Mouse (Mus musculus): ENCODE results near the gene Stfa1. TPM values are rescaled to one million over a fixed set of nuclear protein-coding genes. Genes with fewer than 3 reads are reported as not detected.
"Not testable (repeated sequence)": the region's sequence is repeated elsewhere in the genome, so short reads cannot be mapped to it uniquely, and the experiment has no call there.

Stfa1 gene
- not detected for total RNA-seq (2022)

- DNase-seq (ENCODE audit: low spot score in 2 of 2): not testable (repeated sequence)
Observed at GRCm38 (mm10) chr16:36276796-36277195, at the start of gene Stfa1. Gene Stfa1 (plus strand): TSS chr16:36276951.

GRCm38 (mm10) chr16:36260585-36260984 lies 16.2 kb upstream of the Stfa1 start:
- DNase-seq (ENCODE audit: low spot score in 2 of 2): not testable (repeated sequence)

- no peak for DNase-seq (ENCODE audit: low spot score in 2 of 2)
Observed at GRCm38 (mm10) chr16:36289140-36289539, 12.4 kb downstream of the Stfa1 start.

- DNase-seq (ENCODE audit: low spot score in 2 of 2): no peak
Observed at GRCm38 (mm10) chr16:36307631-36308030, 30.9 kb downstream of the Stfa1 start.

- not testable (repeated sequence) for DNase-seq (ENCODE audit: low spot score in 2 of 2)
Observed at GRCm38 (mm10) chr16:36316111-36316510, 39.4 kb downstream of the Stfa1 start.

- no peak for DNase-seq (ENCODE audit: low spot score in 2 of 2)
Observed at GRCm38 (mm10) chr16:36319286-36319685, 42.5 kb downstream of the Stfa1 start.

- no peak for DNase-seq (ENCODE audit: low spot score in 2 of 2)
Observed at GRCm38 (mm10) chr16:36334232-36334631, 57.5 kb downstream of the Stfa1 start, which contains the start of gene BC117090. Gene BC117090 (minus strand): TSS chr16:36334332.

Other genes with a start within 250 kb of the Stfa1 start
- 1 to 10 TPM; 4.4 to 6.3 (median 4.9) TPM for gene Wdr5b, start 235.8 kb upstream of the Stfa1 start, total RNA-seq (2022)
- gene Fam162a, start 205.4 kb upstream of the Stfa1 start, total RNA-seq (2022): 10 to 100 TPM; 79.8 to 84.1 (median 82.1) TPM
- 10 to 100 TPM; 19.7 to 30.9 (median 27.3) TPM for gene Ccdc58, start 205.3 kb upstream of the Stfa1 start, total RNA-seq (2022)
- gene Csta1, start 145.7 kb upstream of the Stfa1 start, total RNA-seq (2022): not detected
- gene Stfa2l1, start 120.1 kb upstream of the Stfa1 start, total RNA-seq (2022): not detected
- gene Gm5483, start 92.7 kb upstream of the Stfa1 start, total RNA-seq (2022): not detected
- gene Gm5416, start 66.5 kb upstream of the Stfa1 start, total RNA-seq (2022): not detected
- gene 2010005H15Rik, start 55.5 kb upstream of the Stfa1 start, total RNA-seq (2022): not detected
- not detected for gene BC117090, start 57.4 kb downstream of the Stfa1 start, total RNA-seq (2022)
- gene BC100530, start 90.8 kb downstream of the Stfa1 start, total RNA-seq (2022): not detected
- gene Stfa2, start 131.5 kb downstream of the Stfa1 start, total RNA-seq (2022): not detected
- gene Stfa3, start 178.4 kb downstream of the Stfa1 start, total RNA-seq (2022): not detected

All from layer of hippocampus, adult 8-10 months (tissue).